Mouse (Mus musculus): Measurements from ENCODE around the gene Atp6v0e2. TPM values are rescaled to one million over a fixed set of nuclear protein-coding genes. Genes with fewer than 3 reads are reported as not detected.

Atp6v0e2 gene
- 1.2 and 1.3 TPM in 2 replicates for polyA plus RNA-seq (2015; fragmentation: Nextera tagmentation; extraction: Ambion mirVana)

- Histone ChIP-seq H3K27ac (replicated peaks) (no peak within 1 kb of the TSS), H3K9me3 (replicated peaks) (no peaks in the 10 kb centered on the region), H3K27me3 (0 out of 2 replicates have a peak, but pooled peaks cover 6% of the 10 kb centered on the region), H3K4me1 (replicated peaks) (0 out of 2 replicates have a peak, but pooled peaks cover 4% of the 10 kb centered on the region), H3K36me3 (replicated peaks) (no peaks in the 10 kb centered on the region), H3K9ac (no peak within 1 kb of the TSS), H3K4me3 (replicated peaks) (peak within 1 kb of the TSS; percentile 20; the same call in 1 of the 2 replicates), H3K4me2 (peak within 1 kb of the TSS; percentile 50)
- ATAC-seq (ENCODE audit: insufficient read depth), result no peak
- WGBS (ENCODE audit: insufficient replicate concordance), result 16% methylated on average over 38 of the region's 38 CpGs
These were observed at the start of gene Atp6v0e2 for GRCm38 (mm10) chr6:48537105-48537954. Gene Atp6v0e2 (plus strand): TSS chr6:48537615.

GRCm38 (mm10) chr6:48487747-48488725 is 49.4 kb upstream of the Atp6v0e2 start:
- no peak overlapping the region; the same call in 1 of the 2 replicates for H3K4me2 ChIP-seq
- no peak overlapping the region for H3K27ac ChIP-seq (replicated peaks)
- H3K9me3 ChIP-seq (replicated peaks), result no peaks in the 10 kb centered on the region
- no peaks in the 10 kb centered on the region for H3K36me3 ChIP-seq (replicated peaks)
- no peaks in the 10 kb centered on the region for H3K27me3 ChIP-seq
- H3K9ac ChIP-seq, result no peak overlapping the region
- ATAC-seq (ENCODE audit: insufficient read depth), result no peak; the same call in 1 of the 2 replicates
- no peak overlapping the region for H3K4me3 ChIP-seq (replicated peaks)
- 5% methylated on average over 20 of the region's 25 CpGs for WGBS (ENCODE audit: insufficient replicate concordance)
- no peaks in the 10 kb centered on the region for H3K4me1 ChIP-seq (replicated peaks)

GRCm38 (mm10) chr6:48489741-48490140 is 47.7 kb upstream of the Atp6v0e2 start:
- ATAC-seq (ENCODE audit: insufficient read depth), result no peak
- no peak overlapping the region for H3K4me2 ChIP-seq
- no peak overlapping the region for H3K9ac ChIP-seq
- no peak overlapping the region for H3K4me3 ChIP-seq (replicated peaks)
- H3K36me3 ChIP-seq (replicated peaks), result no peaks in the 10 kb centered on the region
- H3K9me3 ChIP-seq (replicated peaks), result no peaks in the 10 kb centered on the region
- H3K27me3 ChIP-seq, result no peaks in the 10 kb centered on the region
- H3K27ac ChIP-seq (replicated peaks), result no peak overlapping the region
- no peaks in the 10 kb centered on the region for H3K4me1 ChIP-seq (replicated peaks)
- WGBS (ENCODE audit: insufficient replicate concordance), result 78% methylated on average over 3 of the region's 3 CpGs

GRCm38 (mm10) chr6:48491361-48491760 is 46.1 kb upstream of the Atp6v0e2 start:
- Histone ChIP-seq H3K9me3 (replicated peaks) (no peaks in the 10 kb centered on the region), H3K9ac (no peak overlapping the region), H3K4me2 (no peak overlapping the region), H3K27me3 (no peaks in the 10 kb centered on the region), H3K36me3 (replicated peaks) (no peaks in the 10 kb centered on the region), H3K27ac (replicated peaks) (no peak overlapping the region), H3K4me3 (replicated peaks) (no peak overlapping the region), H3K4me1 (replicated peaks) (no peaks in the 10 kb centered on the region)
- 45% methylated on average over 9 of the region's 9 CpGs for WGBS (ENCODE audit: insufficient replicate concordance)
- ATAC-seq (ENCODE audit: insufficient read depth), result no peak

- H3K27me3 ChIP-seq, result no peaks in the 10 kb centered on the region
- no peaks in the 10 kb centered on the region for H3K4me1 ChIP-seq (replicated peaks)
- no peak overlapping the region for H3K4me3 ChIP-seq (replicated peaks)
- H3K9me3 ChIP-seq (replicated peaks), result no peaks in the 10 kb centered on the region
- 49% methylated on average over 8 of the region's 8 CpGs for WGBS (ENCODE audit: insufficient replicate concordance)
- H3K9ac ChIP-seq, result no peak overlapping the region
- ATAC-seq (ENCODE audit: insufficient read depth), result no peak
- no peak overlapping the region for H3K27ac ChIP-seq (replicated peaks)
- H3K4me2 ChIP-seq, result no peak overlapping the region
- no peaks in the 10 kb centered on the region for H3K36me3 ChIP-seq (replicated peaks)
These were observed 44.2 kb upstream of the Atp6v0e2 start for GRCm38 (mm10) chr6:48493136-48493730.

GRCm38 (mm10) chr6:48497521-48497920 is 39.9 kb upstream of the Atp6v0e2 start:
- no peak overlapping the region for H3K27ac ChIP-seq (replicated peaks)
- no peaks in the 10 kb centered on the region for H3K9me3 ChIP-seq (replicated peaks)
- H3K4me1 ChIP-seq (replicated peaks), result no peaks in the 10 kb centered on the region
- no peak overlapping the region for H3K9ac ChIP-seq
- ATAC-seq (ENCODE audit: insufficient read depth), result no peak
- H3K36me3 ChIP-seq (replicated peaks), result no peaks in the 10 kb centered on the region
- no peaks in the 10 kb centered on the region for H3K27me3 ChIP-seq
- H3K4me2 ChIP-seq, result no peak overlapping the region
- 73% methylated on average over 4 of the region's 4 CpGs for WGBS (ENCODE audit: insufficient replicate concordance)
- no peak overlapping the region for H3K4me3 ChIP-seq (replicated peaks)

- H3K27me3 ChIP-seq, result no peaks in the 10 kb centered on the region
- ATAC-seq (ENCODE audit: insufficient read depth), result no peak
- no peak overlapping the region for H3K27ac ChIP-seq (replicated peaks)
- H3K9me3 ChIP-seq (replicated peaks), result no peaks in the 10 kb centered on the region
- H3K9ac ChIP-seq, result no peak overlapping the region
- peak overlapping the region; percentile 81 for H3K4me2 ChIP-seq
- H3K4me3 ChIP-seq (replicated peaks), result peak overlapping the region; percentile 62
- no peaks in the 10 kb centered on the region for H3K36me3 ChIP-seq (replicated peaks)
- peaks cover 10% of the 10 kb centered on the region; the same call in 1 of the 2 replicates for H3K4me1 ChIP-seq (replicated peaks)
- WGBS (ENCODE audit: insufficient replicate concordance), result 4% methylated on average over 2 of the region's 2 CpGs
These were observed 33.6 kb upstream of the Atp6v0e2 start for GRCm38 (mm10) chr6:48503847-48504240.

GRCm38 (mm10) chr6:48504241-48504854 is 33.1 kb upstream of the Atp6v0e2 start:
- Histone ChIP-seq H3K27me3 (no peaks in the 10 kb centered on the region), H3K9me3 (replicated peaks) (no peaks in the 10 kb centered on the region), H3K4me1 (replicated peaks) (peaks cover 10% of the 10 kb centered on the region; the same call in 1 of the 2 replicates), H3K4me3 (replicated peaks) (peak overlapping the region; percentile 62), H3K36me3 (replicated peaks) (no peaks in the 10 kb centered on the region), H3K4me2 (peak overlapping the region; percentile 81), H3K27ac (replicated peaks) (no peak overlapping the region), H3K9ac (peak overlapping the region; percentile 52)
- WGBS (ENCODE audit: insufficient replicate concordance), result under 1% methylated on average over 26 of the region's 26 CpGs
- peak; percentile 81 for ATAC-seq (ENCODE audit: insufficient read depth)

GRCm38 (mm10) chr6:48508087-48508486 is 29.3 kb upstream of the Atp6v0e2 start:
- Histone ChIP-seq H3K4me2 (no peak overlapping the region), H3K9me3 (replicated peaks) (no peaks in the 10 kb centered on the region), H3K27me3 (no peaks in the 10 kb centered on the region), H3K9ac (no peak overlapping the region), H3K4me1 (replicated peaks) (peaks cover 10% of the 10 kb centered on the region; the same call in 1 of the 2 replicates), H3K36me3 (replicated peaks) (no peaks in the 10 kb centered on the region), H3K4me3 (replicated peaks) (no peak overlapping the region), H3K27ac (replicated peaks) (no peak overlapping the region)
- ATAC-seq (ENCODE audit: insufficient read depth), result no peak
- WGBS (ENCODE audit: insufficient replicate concordance), result 47% methylated on average over 4 of the region's 4 CpGs

GRCm38 (mm10) chr6:48510426-48510825 is 27.0 kb upstream of the Atp6v0e2 start:
- 34% methylated on average over 4 of the region's 4 CpGs for WGBS (ENCODE audit: insufficient replicate concordance)
- H3K4me2 ChIP-seq, result no peak overlapping the region
- H3K27me3 ChIP-seq, result no peaks in the 10 kb centered on the region
- H3K36me3 ChIP-seq (replicated peaks), result no peaks in the 10 kb centered on the region
- H3K4me3 ChIP-seq (replicated peaks), result no peak overlapping the region
- ATAC-seq (ENCODE audit: insufficient read depth), result no peak
- H3K27ac ChIP-seq (replicated peaks), result no peak overlapping the region
- no peaks in the 10 kb centered on the region for H3K4me1 ChIP-seq (replicated peaks)
- H3K9ac ChIP-seq, result no peak overlapping the region
- H3K9me3 ChIP-seq (replicated peaks), result no peaks in the 10 kb centered on the region

Measured in liver, embryonic 15.5 days (tissue).